Mouse (Mus musculus) lung, postnatal 0 days (tissue): ENCODE measurements around the gene Alkbh5. TPM values are rescaled to one million over a fixed set of nuclear protein-coding genes. Genes with fewer than 3 reads are reported as not detected.

Source experiments
- ATAC-seq: fragments of 200-750 bp; cut with Nextera tagmentation; 2 replicates; pipeline ENCODE4 v1.8.0; 2017; ENCODE audit warnings: moderate library complexity
- DNase-seq: peaks from one replicate; pipeline ENCODE4 v3.0.0-alpha.2; 2016; ENCODE audit warnings: low spot score
- H3K27ac ChIP-seq: fragments of 300-500 bp; sonication (generic); 2 replicates; pipeline ENCODE4 v1.5.1; 2014; ENCODE audit warnings: antibody characterized with exemption, mild to moderate bottlenecking, low read length, mixed read lengths
- H3K27me3 ChIP-seq: fragments of 300-500 bp; sonication (generic); replicated peaks from 2 replicates; pipeline ENCODE4 v1.6.1; 2014; ENCODE audit warnings: low read length, mixed read lengths; ENCODE audit not compliant: insufficient read depth
- H3K36me3 ChIP-seq: fragments of 300-500 bp; sonication (generic); 2 replicates; pipeline ENCODE4 v1.6.1; 2014; ENCODE audit warnings: low read length, mixed read lengths; ENCODE audit not compliant: insufficient read depth
- H3K4me1 ChIP-seq: fragments of 300-500 bp; sonication (generic); 2 replicates; pipeline ENCODE4 v1.6.1; 2014; ENCODE audit warnings: antibody characterized with exemption, low read depth, low read length, mixed read lengths; ENCODE audit not compliant: insufficient read depth
- H3K4me2 ChIP-seq: fragments of 300-500 bp; sonication (generic); replicated peaks from 2 replicates; pipeline ENCODE4 v1.6.1; 2014; ENCODE audit warnings: low read depth, mild to moderate bottlenecking, low read length, moderate library complexity, mixed read lengths
- H3K4me3 ChIP-seq: fragments of 300-500 bp; sonication (generic); 2 replicates; pipeline ENCODE4 v1.5.1; 2014; ENCODE audit warnings: low read depth, low read length
- H3K9ac ChIP-seq: fragments of 300-500 bp; sonication (generic); replicated peaks from 2 replicates; pipeline ENCODE4 v1.6.1; 2014; ENCODE audit warnings: low read depth, mild to moderate bottlenecking
- H3K9me3 ChIP-seq: fragments of 300-500 bp; sonication (generic); 2 replicates; pipeline ENCODE4 v1.6.1; 2016; ENCODE audit warnings: low read length, mixed read lengths
- CTCF ChIP-seq: IDR thresholded peaks from 2 replicates; pipeline ENCODE4 v1.5.1; 2016; ENCODE audit warnings: antibody characterized with exemption, mild to moderate bottlenecking
- EP300 ChIP-seq: IDR thresholded peaks from 2 replicates; pipeline ENCODE4 v1.6.1; 2016; ENCODE audit warnings: antibody characterized with exemption, mild to moderate bottlenecking, control low read depth
- WGBS: fragments of 180-500 bp; shearing (Covaris S2); extraction: QIAGEN DNeasy Blood & Tissue Kit; methylation state at CpG from one replicate; pipeline ENCODE4 v1.1.7; 2014; 5-methylcytosine and 5-hydroxymethylcytosine counted together
- polyA plus RNA-seq: library from polyadenylated mRNA; unstranded; fragments of >200 nt; fragmentation: Nextera tagmentation; extraction: Ambion mirVana; gene quantifications from 2 replicates; pipeline ENCODE4 v1.2.1, GENCODE M21; 2015

Alkbh5 gene
- polyA plus RNA-seq, 1 experiment from 2014 or later, result 36.5 TPM

DNA sequence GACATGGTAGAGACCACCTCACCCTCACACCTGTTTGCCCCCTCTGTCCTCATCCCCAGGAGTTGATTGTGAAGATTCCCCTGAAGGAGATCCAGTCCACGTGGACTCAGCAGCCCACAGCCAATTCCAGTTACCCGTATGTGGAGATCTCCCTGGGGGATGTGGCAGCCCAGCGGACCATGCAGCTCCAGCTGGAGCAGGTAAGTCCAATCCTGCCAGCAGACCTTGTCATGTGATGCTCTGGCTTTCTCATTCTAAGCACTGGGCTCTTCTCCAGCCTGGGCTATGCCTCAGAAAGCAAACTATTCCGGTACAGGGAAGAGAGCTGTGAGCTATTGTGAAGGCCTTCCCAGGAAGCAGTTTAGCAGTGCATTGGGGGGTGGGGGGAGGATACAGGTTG, 9.7 kb upstream of the Alkbh5 start:
- no peak overlapping the region for H3K27ac ChIP-seq
- H3K36me3 ChIP-seq, result no peaks in the 10 kb centered on the region
- ATAC-seq (no peak), DNase-seq (no peak)
- H3K9ac ChIP-seq, result no peak overlapping the region
- H3K4me2 ChIP-seq, result no peak overlapping the region
- H3K9me3 ChIP-seq, result no peaks in the 10 kb centered on the region
- WGBS, result 70% methylated on average over 4 of the region's 4 CpGs
- H3K27me3 ChIP-seq, result no peaks in the 10 kb centered on the region
- no peak overlapping the region for H3K4me3 ChIP-seq
- TF ChIP-seq EP300 (no peak), CTCF (no peak)
- no peaks in the 10 kb centered on the region for H3K4me1 ChIP-seq

DNA sequence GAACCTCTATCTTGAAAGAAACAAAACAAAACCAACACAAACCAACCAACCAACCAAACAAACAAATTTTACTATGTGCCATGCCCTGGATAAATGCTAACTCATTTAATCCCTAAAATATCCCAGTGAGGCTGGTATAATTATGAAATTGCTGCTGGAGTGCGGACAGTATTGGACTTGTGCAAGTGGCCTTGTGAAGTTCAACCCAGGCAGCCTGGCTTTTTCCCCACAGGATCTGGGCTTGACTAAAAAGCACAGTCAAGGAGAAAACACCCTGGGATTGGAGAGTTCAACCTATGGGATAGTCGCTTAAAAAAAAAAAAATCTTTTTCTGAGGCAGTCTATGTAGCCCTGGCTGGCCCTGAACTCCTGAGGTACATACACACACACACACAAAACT, 505 bp upstream of the Alkbh5 start:
- 79% methylated on average over 2 of the region's 2 CpGs for WGBS
- Histone ChIP-seq H3K4me1 (peaks cover 14% of the 10 kb centered on the region; the same call in 1 of the 2 replicates), H3K4me2 (no peak overlapping the region), H3K4me3 (no peak overlapping the region), H3K27ac (no peak overlapping the region), H3K9ac (0 out of 2 replicates have a peak overlapping the region, but pooled peaks have one; percentile 96), H3K36me3 (no peaks in the 10 kb centered on the region), H3K27me3 (no peaks in the 10 kb centered on the region), H3K9me3 (no peaks in the 10 kb centered on the region)
- DNase-seq, result no peak
- no peak for TF ChIP-seq EP300
- TF ChIP-seq CTCF, result no peak
- ATAC-seq, result no peak

DNA sequence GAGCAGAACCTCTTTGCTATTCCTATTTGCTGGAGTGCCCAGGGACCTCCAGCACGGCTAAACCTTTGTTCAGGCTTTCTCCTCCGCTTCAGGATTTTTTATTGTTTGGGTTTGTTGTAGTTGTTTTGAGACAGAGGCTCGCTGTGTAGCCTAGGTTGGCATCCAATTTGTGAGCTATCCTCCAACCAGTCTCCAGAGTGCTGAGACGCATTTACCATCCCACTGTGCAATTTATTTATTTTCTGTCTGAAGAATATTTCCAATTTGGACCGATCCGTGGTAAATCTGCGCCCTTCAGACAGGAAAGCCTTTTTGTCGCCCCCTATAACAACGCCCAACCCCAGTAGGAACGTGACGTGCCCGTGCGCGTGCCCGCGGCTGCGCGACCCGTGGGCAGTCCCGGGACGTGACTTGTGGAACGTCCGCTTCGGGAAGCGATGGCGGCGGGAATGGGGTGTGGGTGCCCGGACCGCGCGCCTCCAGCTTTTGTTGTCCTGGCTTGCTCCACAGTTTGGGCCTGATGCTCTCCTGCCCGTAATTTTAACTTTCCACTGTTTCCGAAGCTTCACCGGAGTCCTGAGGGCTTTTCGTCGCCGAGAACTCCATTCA, 782 bp downstream of the Alkbh5 start:
- ATAC-seq (peak; percentile 81), DNase-seq (peak; percentile 95)
- Histone ChIP-seq H3K27me3 (no peaks in the 10 kb centered on the region), H3K9ac (peak overlapping the region; percentile 96), H3K4me3 (peak overlapping the region; percentile 97), H3K27ac (peak overlapping the region; percentile 99), H3K36me3 (no peaks in the 10 kb centered on the region), H3K9me3 (no peaks in the 10 kb centered on the region), H3K4me1 (peaks cover 16% of the 10 kb centered on the region; the same call in 1 of the 2 replicates), H3K4me2 (peak overlapping the region; percentile 85)
- WGBS, result under 1% methylated on average over 37 of the region's 37 CpGs
- TF ChIP-seq EP300 (peak; percentile 82), CTCF (peak; percentile 64)

DNA sequence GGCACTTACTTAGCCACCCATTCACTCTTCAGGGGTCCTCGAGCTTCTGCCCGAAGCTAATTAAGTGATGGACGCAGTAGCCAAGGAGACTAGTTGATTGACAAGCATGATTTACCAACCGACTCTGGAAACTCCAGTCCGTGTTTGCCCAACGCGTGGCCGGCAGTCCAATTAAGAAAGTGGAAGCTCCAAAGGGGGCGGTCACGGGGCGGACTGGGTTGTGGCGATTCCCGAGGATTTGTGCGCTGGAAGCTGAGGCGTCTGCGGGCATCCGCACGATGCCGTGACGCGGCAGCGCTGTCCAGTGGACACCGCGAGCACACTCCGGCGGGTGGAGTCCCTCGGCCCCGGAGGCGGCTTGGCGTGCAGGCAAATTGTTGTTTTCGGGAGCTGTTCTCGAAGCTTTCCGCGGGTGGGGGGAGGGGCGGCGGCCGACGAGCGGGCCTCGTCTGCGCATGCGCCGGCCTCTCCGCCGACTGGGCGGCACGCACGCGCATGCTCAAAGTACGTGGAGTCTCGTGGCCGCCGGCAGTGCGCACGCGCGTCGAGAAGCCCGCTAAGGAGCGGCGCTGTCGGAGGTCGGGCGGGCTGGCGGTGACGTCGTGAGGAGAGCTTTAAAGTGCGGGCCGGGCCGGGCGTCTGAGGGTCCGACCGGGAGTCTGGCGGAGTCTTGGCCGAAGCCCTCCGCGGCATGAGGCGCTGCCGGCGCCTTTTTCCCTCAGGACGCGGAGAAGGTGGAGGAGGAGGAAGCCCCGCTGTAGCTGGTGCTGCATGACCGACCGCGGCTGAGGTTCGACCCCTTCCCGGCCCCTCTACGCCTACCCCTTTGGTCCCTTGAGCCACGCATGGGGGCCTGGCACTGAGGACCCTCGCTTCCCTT, 1.5 kb downstream of the Alkbh5 start:
- TF ChIP-seq EP300 (0 out of 2 replicates have a peak, but pooled peaks have one; percentile 24), CTCF (peak; percentile 32; the same call in 1 of the 2 replicates)
- H3K4me1 ChIP-seq, result peaks cover 16% of the 10 kb centered on the region; the same call in 1 of the 2 replicates
- DNase-seq (peak; percentile 100), ATAC-seq (peak; percentile 93)
- peak overlapping the region; percentile 85 for H3K4me2 ChIP-seq
- H3K36me3 ChIP-seq, result no peaks in the 10 kb centered on the region
- H3K4me3 ChIP-seq, result peak overlapping the region; percentile 97
- 1% methylated on average over 76 of the region's 91 CpGs for WGBS
- no peaks in the 10 kb centered on the region for H3K9me3 ChIP-seq
- H3K27me3 ChIP-seq, result no peaks in the 10 kb centered on the region
- peak overlapping the region; percentile 99 for H3K27ac ChIP-seq
- H3K9ac ChIP-seq, result peak overlapping the region; percentile 96

DNA sequence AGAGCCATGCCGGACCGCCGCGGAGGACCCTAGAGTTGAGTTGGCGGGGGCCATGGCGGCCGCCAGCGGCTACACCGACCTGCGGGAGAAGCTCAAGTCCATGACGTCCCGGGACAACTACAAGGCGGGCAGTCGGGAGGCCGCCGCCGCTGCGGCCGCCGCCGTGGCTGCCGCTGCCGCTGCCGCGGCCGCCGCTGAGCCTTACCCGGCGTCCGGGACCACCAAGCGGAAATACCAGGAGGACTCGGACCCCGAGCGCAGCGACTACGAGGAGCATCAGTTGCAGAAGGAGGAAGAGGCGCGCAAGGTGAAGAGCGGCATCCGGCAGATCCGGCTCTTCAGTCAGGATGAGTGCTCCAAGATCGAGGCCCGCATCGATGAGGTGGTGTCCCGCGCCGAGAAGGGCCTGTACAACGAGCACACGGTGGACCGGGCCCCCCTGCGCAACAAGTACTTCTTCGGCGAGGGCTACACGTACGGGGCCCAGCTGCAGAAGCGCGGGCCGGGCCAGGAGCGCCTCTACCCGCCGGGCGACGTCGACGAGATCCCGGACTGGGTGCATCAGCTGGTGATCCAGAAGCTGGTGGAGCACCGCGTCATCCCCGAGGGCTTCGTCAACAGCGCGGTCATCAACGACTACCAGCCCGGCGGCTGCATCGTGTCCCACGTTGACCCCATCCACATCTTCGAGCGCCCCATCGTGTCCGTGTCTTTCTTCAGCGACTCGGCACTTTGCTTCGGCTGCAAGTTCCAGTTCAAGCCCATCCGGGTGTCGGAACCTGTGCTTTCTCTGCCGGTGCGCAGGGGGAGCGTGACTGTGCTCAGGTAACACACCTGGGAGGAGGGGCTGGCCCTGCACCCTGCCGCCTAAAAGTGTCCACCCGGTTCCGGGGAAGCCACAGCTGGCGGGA, 2.4 kb downstream of the Alkbh5 start:
- peak; percentile 8; the same call in 1 of the 2 replicates for ATAC-seq
- Histone ChIP-seq H3K4me2 (peak overlapping the region; percentile 85), H3K27me3 (no peaks in the 10 kb centered on the region), H3K27ac (peak overlapping the region; percentile 99), H3K4me1 (peaks cover 18% of the 10 kb centered on the region; the same call in 1 of the 2 replicates), H3K9me3 (no peaks in the 10 kb centered on the region), H3K9ac (peak overlapping the region; percentile 96), H3K36me3 (no peaks in the 10 kb centered on the region), H3K4me3 (peak overlapping the region; percentile 97)
- 1% methylated on average over 92 of the region's 93 CpGs for WGBS
- DNase-seq, result peak; percentile 62
- TF ChIP-seq CTCF (no peak), EP300 (no peak)
